Mouse (Mus musculus) adrenal gland, postnatal 10 days (tissue): Measurements from ENCODE around the gene Aggf1. TPM values are rescaled to one million over a fixed set of nuclear protein-coding genes. Genes with fewer than 3 reads are reported as not detected.
A peak's percentile ranks its signal among the peaks of the same experiment; 100 is the strongest.

Source experiments
- DNase-seq: peaks from one replicate; pipeline ENCODE4 v3.0.0; 2021; ENCODE audit warnings: mixed read lengths
- total RNA-seq, 2 experiments: library from RNA; stranded (reverse); gene quantifications; 2 replicates each; pipeline ENCODE4 v1.2.3; 2021

Gene Aggf1
- total RNA-seq, 2 experiments from 2014 or later, result 30.0 to 36.7 TPM

- DNase-seq, result no peak
Measured at GRCm38 (mm10) chr13:95332086-95332899, 42.9 kb downstream of the Aggf1 start.

- DNase-seq, result no peak
Measured at GRCm38 (mm10) chr13:95330507-95330906, 44.6 kb downstream of the Aggf1 start.

GRCm38 (mm10) chr13:95328767-95329166, 46.4 kb downstream of the Aggf1 start:
- no peak for DNase-seq

DNA sequence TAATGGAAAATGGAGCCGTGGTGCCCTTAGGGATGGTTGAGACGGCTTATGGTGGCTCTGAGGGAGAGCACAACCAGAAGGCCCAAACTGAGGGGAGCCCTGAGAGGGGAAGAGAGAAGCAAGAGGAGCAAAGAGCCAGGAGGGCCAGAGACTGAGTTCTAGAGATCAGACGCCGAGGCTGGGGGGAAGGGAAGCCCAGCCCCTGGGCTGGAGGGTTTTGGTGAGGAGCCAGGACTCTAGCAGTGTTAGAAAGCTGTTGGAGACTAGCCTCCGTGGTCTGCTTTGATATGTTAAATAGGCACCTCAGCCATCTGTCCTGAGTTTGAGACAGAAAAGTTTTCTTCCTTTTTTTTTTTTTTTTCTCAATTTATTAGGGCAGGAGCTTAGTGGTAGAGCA, 47.8 kb downstream of the Aggf1 start:
- DNase-seq, result peak; percentile 34

DNA sequence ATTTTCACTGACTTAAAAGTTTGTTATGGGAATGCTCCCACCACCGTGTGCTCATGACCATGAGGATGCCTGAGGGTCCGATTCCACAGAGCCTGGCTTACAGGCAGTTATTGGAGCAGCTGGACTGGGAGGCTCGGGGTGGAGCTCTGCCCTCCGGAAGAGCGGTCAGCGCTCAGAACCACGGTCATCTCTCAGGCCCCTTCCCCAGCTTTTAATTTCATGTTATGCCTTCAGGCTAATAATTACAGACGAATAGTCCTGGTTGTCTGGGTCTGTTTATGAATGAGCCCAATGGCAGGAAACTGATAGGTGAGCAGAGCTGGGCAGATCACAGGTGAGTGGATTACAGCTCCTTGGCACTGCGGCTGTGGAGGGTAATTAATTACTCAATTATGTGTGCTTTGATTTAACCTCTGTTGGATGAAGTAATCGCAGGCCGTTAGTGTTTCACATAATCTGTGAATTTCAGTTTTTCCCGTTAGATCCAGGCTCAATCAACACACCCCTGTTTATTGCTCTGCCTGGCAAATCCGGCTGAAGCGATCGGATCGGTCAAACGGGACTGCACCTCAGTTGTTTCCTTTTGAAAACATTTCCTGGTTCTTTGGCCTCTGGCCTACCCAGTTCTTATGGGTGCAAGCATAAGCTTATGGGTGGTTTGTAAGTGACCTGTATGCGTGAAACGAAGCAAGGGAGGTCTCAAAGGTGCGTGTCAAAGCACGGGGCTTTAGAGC, 48.4 kb downstream of the Aggf1 start:
- DNase-seq, result no peak

GRCm38 (mm10) chr13:95325907-95326550, 49.1 kb downstream of the Aggf1 start:
- DNase-seq, result no peak

DNA sequence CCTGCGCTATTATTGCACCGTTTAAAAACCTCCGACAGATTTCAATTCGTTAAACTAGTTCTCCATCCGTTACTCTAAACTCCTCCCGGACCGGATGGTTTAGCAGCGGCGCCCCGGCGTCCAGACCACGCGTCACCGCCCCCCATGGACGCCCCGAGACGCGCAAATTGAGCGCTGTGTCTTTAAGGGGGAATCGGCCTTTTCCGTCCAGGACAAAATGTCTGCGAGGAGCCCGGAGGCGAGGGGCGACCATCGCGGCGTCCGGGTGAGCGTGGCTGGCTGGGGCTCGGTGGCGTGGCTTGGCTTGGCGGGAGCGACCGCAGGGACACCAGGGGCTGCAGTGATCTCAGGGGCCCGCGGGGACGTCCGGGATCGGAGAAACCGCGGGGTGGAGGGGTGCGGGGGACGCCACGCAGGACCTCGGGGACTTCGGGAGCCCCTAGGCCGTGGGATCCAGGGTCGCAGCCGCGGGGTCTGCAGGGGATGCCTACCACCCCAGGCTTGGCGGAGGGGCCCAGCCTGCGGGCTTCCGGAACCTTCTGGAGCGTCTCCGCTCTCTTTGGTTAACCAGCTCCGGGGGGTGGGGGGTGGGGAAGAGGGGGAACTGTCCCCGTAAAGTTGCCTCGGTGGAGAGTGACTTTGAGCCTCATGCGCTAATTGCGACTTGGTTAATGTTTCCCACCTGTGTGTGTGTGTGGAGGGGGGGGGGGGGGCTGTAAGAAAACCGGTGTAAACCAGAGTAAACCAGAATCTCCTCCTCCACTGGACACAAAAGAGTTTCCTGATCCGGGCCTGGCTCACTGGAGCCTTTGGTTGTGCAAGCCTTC, 49.9 kb downstream of the Aggf1 start:
- DNase-seq, result peak; percentile 81

DNA sequence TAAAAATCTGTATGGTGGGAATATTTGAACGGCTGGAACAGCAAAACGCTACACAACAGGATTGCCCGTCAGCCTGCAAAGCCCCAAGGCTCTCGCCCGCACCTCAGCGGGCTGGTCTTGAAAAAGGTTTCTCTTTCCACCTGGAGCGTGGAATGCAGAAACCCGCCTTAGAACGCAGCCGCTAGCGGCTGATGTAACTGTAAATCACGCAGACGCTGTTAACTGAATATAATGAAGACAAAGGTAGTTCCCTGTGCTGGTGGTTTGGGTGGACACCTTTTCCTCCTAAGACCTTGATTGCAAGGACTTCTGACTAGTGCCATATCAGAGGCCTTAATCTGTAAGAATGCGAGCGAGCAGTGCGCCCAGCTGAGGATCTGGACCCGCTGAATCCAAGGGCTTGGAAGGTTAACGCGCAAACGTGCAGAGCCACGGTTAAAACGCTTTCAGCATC, 50.5 kb downstream of the Aggf1 start:
- DNase-seq, result no peak

DNA sequence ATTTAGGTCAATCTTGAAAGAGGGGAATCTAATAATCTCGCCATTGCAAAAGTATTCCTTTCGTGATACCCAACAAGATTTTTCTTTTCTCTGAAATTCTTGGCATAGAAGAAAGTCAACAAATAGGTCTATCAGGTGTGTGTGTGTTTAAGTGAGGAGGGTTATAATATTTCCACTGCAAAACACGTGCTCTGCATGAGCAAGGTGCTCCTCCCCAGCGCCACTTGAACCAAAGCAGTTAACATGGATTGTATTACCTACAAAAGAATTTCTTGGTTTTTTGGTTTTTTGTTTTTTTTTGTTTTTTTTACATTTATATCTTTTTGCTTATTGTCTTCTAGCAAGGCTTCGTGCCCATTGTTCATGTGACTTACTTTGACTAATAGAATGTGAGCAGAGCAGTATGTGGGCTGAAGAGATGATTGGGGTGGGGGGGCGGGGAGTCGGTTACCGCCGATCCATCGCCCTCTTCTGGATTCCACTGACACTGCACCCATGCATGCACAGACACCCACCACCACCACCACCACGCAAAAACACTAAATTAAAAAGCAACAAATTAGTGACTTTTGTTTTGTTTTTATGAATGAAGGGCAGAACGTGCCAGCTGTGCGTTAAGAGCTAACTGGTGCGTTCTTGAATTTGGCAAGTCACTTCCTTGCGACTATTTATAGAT, 51.1 kb downstream of the Aggf1 start:
- DNase-seq, result peak; percentile 76

- DNase-seq, result no peak
Measured at GRCm38 (mm10) chr13:95323400-95323799, 51.8 kb downstream of the Aggf1 start, which contains the start of gene Zbed3. Zbed3 (plus strand) TSS chr13:95323612.

DNA sequence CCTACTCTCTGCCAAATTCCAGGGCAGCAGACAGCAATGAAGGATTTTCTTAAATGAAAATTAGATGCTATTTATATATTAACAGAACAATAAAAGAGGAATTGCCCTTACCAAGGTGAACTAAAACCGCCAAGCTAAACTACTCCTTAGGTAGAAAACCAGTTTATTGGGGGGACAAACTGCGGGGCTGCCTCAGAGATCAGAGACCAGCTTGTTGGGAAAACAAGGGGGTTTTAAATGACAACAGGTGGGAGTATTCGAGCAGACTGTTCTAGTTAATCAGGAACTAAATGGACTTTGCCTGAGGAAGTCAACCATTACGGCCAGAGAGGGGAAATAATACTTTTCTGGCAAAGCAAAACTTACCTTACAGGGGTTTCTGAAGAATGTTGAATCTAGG, 54.7 kb downstream of the Aggf1 start:
- DNase-seq, result no peak

DNA sequence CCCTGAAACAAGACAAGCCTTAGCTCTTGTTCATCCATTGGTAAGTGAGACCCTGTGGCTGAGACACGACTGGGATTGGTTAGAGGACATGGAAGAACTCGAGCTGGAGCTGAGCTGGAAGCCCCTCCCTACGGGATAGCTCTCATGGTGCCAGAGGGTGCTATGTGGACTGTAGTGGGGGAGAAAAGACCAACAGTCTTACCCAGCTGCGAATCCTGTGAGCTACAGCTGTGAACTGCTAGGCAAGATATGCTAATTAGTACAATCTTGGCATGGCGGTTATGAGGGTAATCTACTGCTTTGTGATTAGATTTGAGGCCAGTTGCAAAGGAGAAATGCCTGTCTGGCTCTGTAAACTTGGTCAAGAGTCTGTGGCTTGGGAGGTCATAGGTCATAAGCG, 56.0 kb downstream of the Aggf1 start:
- DNase-seq, result no peak

- no peak for DNase-seq
Measured at GRCm38 (mm10) chr13:95312016-95312415, 63.1 kb downstream of the Aggf1 start.

DNA sequence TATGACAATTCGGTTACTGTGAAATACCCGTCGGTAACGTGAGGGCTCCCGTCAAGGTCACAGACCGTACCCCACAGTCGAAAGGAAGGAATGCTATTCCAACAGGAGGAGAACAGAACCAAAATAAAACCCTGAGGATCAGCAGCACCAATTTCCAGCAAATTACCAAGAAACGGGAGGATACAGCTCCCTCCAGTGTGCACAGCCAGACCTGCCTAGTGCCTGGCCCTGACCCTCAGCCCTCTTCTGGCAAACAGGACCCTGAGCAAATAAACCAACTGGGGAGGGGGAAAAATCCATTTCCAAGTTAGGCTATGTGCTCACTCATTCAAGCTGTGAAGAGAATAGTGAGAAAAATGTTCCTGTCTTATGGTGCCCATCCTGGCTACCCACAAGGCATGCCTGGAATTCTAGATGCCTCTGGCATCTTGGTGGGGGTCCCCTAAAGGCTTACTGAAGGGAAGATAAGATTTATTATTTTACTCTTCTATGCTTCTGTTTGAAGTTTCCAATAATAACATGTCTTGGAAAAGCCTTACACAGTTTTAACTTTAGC, 68.0 kb downstream of the Aggf1 start:
- no peak for DNase-seq

DNA sequence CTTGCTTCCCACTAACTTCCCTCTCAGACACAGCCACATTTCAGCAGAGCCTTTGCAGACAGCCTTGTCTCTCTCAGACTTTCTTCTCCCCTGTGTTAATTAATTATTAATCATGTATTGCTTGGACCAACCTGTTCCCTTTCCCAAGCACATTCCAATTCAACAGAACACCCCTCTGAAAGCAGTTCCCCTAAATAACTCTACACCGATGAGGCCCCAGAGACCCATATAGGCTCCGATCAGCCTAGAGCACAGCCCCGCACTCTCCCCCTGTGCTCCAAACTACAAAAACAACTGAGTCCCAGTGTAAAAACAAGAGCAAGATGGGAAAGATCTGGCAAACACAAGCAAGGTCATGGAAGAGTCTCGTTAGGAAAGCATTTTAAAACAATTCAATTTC, 68.6 kb downstream of the Aggf1 start:
- DNase-seq, result no peak

Other genes with a start within 250 kb of the Aggf1 start
- gene Pde8b, start 125.0 kb downstream of the Aggf1 start, total RNA-seq, result 10 to 100 TPM; 72.0 to 77.5 TPM
- gene Zbed3, start 51.7 kb downstream of the Aggf1 start, total RNA-seq, result 10 to 100 TPM; 34.9 to 36.3 TPM
- gene Crhbp, start 69.6 kb upstream of the Aggf1 start, total RNA-seq, result not detected
- gene S100z, start 103.4 kb upstream of the Aggf1 start, total RNA-seq, result not detected
- under 1 TPM; 0.63 to 0.82 TPM for gene F2rl1, start 149.9 kb upstream of the Aggf1 start, total RNA-seq
- 10 to 100 TPM; 61.1 to 81.8 TPM for gene F2r, start 243.1 kb upstream of the Aggf1 start, total RNA-seq